Mouse (Mus musculus) MEL-GATA-1-ER (cell line): ENCODE measurements around the gene Cdk5rap3.

ENCODE experiments used
- DNase-seq: peaks from one replicate; pipeline ENCODE4 v3.0.0-alpha.2; 2012; ENCODE audit warnings: low read depth; ENCODE audit errors: extremely low read depth

Gene Cdk5rap3

DNA sequence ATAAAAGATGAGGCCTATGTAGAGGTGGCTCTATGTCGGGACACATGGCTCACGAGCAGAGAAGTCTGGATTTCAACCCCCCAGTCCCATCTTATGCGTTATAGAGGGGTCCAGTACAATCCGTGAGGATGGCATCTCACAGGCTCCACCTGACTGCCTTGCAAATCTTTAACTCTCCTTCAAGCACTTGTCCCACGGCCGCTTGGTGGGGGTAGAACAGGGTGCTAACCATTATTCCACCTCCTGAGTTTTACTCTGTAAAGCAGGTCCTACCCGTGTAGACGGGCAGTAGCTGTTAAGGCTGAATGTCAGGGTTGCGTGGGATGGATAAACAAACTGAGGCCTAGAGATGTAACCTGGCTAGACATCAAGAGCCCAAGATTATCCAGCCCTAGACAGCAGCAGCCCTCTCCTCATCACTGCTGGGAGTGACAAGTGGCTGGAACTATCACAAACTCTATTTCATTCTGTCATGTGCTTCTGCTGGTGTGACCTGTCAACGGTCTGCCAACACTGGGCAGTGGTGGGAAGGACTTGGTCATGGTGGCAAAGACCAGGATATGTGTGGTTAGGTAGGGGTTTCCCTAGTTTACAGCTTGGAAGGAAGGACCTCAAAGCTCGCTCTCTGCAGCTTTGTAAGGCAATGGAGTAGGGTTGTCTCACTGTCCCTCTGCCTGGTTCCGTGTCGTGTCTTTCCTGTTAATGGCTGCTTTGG lies 17.4 kb upstream of the Cdk5rap3 start:
- no peak for DNase-seq

GRCm38 (mm10) chr11:96931327-96932062 lies 15.2 kb upstream of the Cdk5rap3 start:
- DNase-seq, result no peak

GRCm38 (mm10) chr11:96929766-96930331 lies 13.6 kb upstream of the Cdk5rap3 start:
- no peak for DNase-seq

- no peak for DNase-seq
Observed at GRCm38 (mm10) chr11:96929096-96929765, 12.9 kb upstream of the Cdk5rap3 start.

DNA sequence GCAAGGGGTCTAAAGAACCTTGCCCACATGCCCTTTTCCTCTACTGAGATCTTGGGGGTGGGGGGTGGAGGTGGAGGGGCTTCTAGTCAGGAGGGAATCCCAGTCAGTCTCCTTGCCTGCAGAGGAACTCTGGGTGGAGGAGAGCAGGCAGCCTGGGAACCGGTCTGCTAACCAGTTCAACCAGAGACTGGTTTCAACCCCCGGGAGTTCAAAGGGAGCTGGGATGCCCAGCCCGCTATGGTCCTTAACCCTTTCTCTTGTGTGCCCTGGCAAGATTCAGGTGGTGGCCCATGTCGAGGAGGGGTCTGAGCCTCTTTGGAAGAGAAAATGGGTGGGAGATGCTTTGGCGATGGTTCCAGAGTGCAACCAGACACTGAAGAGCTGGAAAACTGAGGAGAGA lies 12.4 kb upstream of the Cdk5rap3 start:
- DNase-seq, result no peak

DNA sequence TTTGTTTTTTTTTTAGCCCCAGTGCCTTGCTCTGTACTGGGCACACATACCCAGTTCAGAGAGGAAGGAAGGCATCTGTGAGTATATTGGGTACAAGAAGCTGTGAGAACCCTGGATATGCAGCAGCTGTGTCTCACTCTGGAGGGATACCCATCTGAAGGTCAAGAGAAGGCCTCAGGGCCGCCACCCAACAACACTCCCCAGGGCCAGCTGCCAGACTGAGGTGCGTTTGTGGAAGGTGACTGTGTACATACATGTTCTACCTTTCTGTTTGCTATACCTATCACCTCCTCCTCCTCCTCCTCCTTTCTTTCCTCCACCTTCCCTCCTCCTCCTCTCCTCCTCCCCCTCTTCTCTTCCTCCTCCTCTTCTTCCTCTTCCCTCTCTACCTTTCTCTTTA lies 11.8 kb upstream of the Cdk5rap3 start, which contains the start of gene Prr15l:
Gene Prr15l (plus strand): TSS at position 17 of the 400 bp plus-strand sequence.
- DNase-seq, result no peak

DNA sequence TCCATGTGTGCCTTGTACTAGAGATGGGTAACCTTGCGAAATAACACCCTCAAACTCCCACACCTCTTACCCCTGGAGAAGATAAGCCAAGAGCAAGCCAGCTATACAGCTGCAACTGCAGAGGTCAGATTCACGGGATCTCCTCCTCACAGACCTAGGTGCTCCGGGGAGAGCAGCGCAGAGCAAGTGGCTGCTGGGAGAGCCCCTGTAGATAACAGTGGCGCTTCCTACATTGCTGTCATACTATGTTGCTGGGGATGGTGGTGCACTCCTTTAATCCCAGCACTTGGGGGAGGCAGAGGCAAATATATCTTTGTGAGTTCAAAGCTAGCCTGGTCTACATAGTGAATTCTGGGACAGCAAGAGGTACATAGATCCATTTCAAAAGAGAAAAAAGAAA lies 10.3 kb upstream of the Cdk5rap3 start:
- DNase-seq, result no peak

DNA sequence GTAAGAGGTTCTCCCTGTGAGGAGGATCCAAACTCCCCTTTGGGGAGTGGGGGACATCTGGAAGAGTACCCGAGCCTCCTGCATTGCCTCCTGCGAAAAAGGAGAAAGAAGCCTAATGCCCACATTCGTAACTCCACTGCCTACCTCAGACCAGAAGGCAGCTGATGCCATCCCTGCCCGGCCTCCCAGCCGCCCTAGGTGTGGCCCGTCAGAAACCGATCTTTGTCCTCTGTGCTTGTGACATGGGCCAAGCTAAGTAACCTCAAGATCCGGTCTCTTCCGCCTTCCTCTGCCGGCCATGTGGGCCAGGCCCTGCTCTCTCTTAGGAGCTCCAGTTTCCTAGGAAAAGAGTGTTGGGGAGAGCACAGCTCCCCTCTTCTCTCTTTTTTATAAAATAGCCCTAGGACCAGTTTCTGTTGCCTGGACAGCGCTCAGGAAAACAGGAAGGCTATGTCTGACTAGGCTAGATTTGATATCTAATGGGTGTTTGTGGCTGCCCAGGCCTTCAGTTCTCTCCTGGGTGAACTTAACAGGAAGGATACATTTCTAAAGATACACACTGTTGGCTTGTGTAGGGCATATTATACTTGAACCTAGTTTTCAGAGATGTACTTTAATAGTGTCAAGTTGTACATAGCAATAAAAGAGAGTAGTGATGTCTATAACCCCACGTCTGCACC lies 9.3 kb upstream of the Cdk5rap3 start:
- DNase-seq, result no peak

GRCm38 (mm10) chr11:96924861-96925260 lies 8.6 kb upstream of the Cdk5rap3 start:
- no peak for DNase-seq

GRCm38 (mm10) chr11:96919003-96919402 lies 2.7 kb upstream of the Cdk5rap3 start:
- DNase-seq, result no peak

DNA sequence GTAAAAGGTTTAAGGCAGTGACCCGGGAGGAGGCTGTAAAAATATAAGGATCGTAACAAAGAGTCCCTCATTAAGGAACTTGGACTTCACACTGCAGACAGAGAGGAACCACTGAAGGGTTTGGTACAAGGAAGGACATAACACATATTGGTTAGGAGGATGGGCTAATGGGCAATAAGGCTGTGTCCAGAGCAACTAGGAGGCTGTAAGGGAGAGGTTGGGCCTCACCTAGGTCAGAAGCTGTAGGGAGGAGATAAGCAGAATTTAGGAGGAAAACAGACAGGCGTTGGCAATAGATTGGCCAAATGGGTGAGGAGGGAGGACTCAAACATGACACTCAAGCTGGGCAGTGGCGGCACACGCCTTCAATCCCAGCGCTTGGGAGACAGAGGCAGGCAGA lies 1.1 kb upstream of the Cdk5rap3 start:
- DNase-seq, result no peak

DNA sequence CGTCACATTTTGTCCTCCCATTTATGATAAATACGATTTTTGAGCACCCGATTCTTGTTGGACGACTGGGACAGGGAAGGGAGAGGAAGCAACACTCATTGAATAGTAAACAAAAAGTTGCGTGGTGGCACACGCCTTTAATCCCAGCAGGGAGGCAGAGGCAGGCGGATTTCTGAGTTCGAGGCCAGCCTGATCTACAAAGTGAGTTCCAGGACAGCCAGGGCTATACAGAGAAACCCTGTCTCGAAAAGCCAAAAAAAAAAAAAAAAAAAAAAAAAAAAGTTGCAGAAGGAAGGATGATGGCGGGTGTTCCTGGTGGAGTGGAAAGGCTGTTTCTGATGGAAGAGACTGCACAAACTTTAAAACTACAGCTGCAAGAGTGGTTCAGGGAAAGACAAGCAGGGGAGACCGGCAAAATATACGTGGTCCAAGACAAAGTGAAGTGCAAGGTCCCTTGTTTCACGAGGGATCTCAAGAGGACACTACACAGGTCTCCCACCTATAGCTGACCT lies 645 bp upstream of the Cdk5rap3 start:
- no peak for DNase-seq

GRCm38 (mm10) chr11:96912682-96913081 lies 3.6 kb downstream of the Cdk5rap3 start:
- no peak for DNase-seq

- no peak for DNase-seq
Observed at GRCm38 (mm10) chr11:96910003-96910402, 6.3 kb downstream of the Cdk5rap3 start.

- no peak for DNase-seq
Observed at GRCm38 (mm10) chr11:96908594-96908993, 7.7 kb downstream of the Cdk5rap3 start.

- DNase-seq, result no peak
Observed at GRCm38 (mm10) chr11:96906431-96907161, 9.7 kb downstream of the Cdk5rap3 start.

GRCm38 (mm10) chr11:96902639-96903635 lies 13.4 kb downstream of the Cdk5rap3 start:
- DNase-seq, result no peak

GRCm38 (mm10) chr11:96901332-96901731 lies 15.0 kb downstream of the Cdk5rap3 start:
- no peak for DNase-seq
